Mouse (Mus musculus) hindbrain, embryonic 12.5 days (tissue): ENCODE measurements around the gene Bnip1. TPM values are rescaled to one million over a fixed set of nuclear protein-coding genes. Genes with fewer than 3 reads are reported as not detected.

Experiments
- ATAC-seq: fragments of 200-750 bp; cut with Nextera tagmentation; 2 replicates; pipeline ENCODE4 v1.8.0; 2017; ENCODE audit warnings: moderate TSS enrichment; ENCODE audit not compliant: low FRiP score
- H3K27ac ChIP-seq: fragments of 300-500 bp; sonication (generic); 2 replicates; pipeline ENCODE4 v1.5.1; 2016; ENCODE audit warnings: mild to moderate bottlenecking
- H3K27me3 ChIP-seq: fragments of 300-500 bp; sonication (generic); 2 replicates; pipeline ENCODE4 v1.6.1; 2016; ENCODE audit warnings: mild to moderate bottlenecking
- H3K36me3 ChIP-seq: fragments of 300-500 bp; sonication (generic); 2 replicates; pipeline ENCODE4 v1.6.1; 2016; ENCODE audit warnings: mild to moderate bottlenecking
- H3K4me1 ChIP-seq: fragments of 300-500 bp; sonication (generic); 2 replicates; pipeline ENCODE4 v1.6.1; 2016
- H3K4me2 ChIP-seq: fragments of 300-500 bp; sonication (generic); replicated peaks from 2 replicates; pipeline ENCODE4 v1.6.1; 2016; ENCODE audit warnings: mild to moderate bottlenecking
- H3K4me3 ChIP-seq: fragments of 300-500 bp; sonication (generic); 2 replicates; pipeline ENCODE4 v1.5.1; 2016; ENCODE audit warnings: mild to moderate bottlenecking
- H3K9ac ChIP-seq: fragments of 300-500 bp; sonication (generic); 2 replicates; pipeline ENCODE4 v1.6.1; 2016; ENCODE audit warnings: mild to moderate bottlenecking, moderate library complexity
- H3K9me3 ChIP-seq: fragments of 300-500 bp; sonication (generic); replicated peaks from 2 replicates; pipeline ENCODE4 v1.6.1; 2016; ENCODE audit warnings: mild to moderate bottlenecking
- WGBS: fragments of 180-500 bp; shearing (Covaris S2); methylation state at CpG from one replicate; pipeline ENCODE4 v1.1.7; 2016; 5-methylcytosine and 5-hydroxymethylcytosine counted together
- polyA plus RNA-seq: library from polyadenylated mRNA; unstranded; fragments of >200 nt; fragmentation: Nextera tagmentation; extraction: Ambion mirVana; gene quantifications from 2 replicates; pipeline ENCODE4 v1.2.1, GENCODE M21; 2016

Gene Bnip1
- polyA plus RNA-seq, 1 experiment from 2014 or later, result 48.5 TPM

- Histone ChIP-seq H3K27ac (no peak overlapping the region), H3K9ac (no peak overlapping the region), H3K27me3 (no peaks in the 10 kb centered on the region; the same call in 1 of the 2 replicates), H3K4me2 (no peak overlapping the region), H3K4me1 (no peaks in the 10 kb centered on the region), H3K9me3 (no peaks in the 10 kb centered on the region), H3K36me3 (peaks cover 8% of the 10 kb centered on the region; the same call in 1 of the 2 replicates), H3K4me3 (no peak overlapping the region)
- no peak for ATAC-seq
- whole genome bisulfite sequencing, result 75% methylated on average over 6 of the region's 6 CpGs
Measured at GRCm38 (mm10) chr17:26797379-26798128, 16.7 kb downstream of the Bnip1 start.

DNA sequence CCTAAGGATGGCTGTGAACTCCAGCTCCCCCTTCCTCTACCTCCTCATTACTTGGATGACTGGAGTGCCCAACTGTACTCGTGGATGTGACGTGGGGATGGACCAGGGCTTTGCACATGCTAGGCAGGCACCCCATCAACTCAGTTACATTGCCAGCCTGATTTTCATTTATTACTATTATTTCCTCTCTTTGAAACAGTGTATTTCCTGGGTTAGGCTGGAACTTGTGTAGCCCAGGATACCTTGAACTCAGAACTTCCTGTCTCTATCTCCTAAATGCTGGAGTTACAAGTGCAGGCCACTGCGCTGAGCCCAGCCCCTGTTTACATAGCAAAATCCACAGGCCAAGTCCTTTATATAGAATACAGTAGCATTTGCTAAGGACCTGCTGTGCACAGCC, 22.0 kb downstream of the Bnip1 start:
- ATAC-seq, result no peak
- 85% methylated on average over 3 of the region's 3 CpGs for WGBS
- no peak overlapping the region for H3K4me3 ChIP-seq

DNA sequence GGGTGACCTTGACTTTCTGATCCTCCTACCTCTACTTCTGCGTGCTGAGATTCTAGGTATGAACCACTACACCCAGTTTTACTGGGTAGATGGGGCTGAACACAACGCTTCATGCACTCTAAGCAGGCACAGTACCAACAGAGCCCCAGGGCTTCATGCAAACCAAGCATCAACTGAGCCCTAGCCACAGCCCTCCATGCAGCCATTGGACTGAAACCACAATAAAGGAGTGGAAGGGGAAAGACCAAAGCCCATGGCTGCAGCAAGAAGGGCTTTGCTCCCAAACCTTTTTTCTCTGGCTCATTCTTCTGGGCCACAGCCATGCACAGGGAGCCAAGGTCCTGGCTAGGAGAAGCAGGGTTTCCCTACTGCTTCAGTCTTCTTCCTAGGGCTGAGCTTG, 31.7 kb downstream of the Bnip1 start:
- H3K4me1 ChIP-seq, result no peaks in the 10 kb centered on the region

More for the DNA sequence above, 22.0 kb downstream of the Bnip1 start:
- Histone ChIP-seq H3K4me1 (no peaks in the 10 kb centered on the region), H3K9me3 (no peaks in the 10 kb centered on the region), H3K9ac (no peak overlapping the region), H3K27ac (no peak overlapping the region), H3K27me3 (no peaks in the 10 kb centered on the region; the same call in 1 of the 2 replicates), H3K36me3 (no peaks in the 10 kb centered on the region), H3K4me2 (no peak overlapping the region)

DNA sequence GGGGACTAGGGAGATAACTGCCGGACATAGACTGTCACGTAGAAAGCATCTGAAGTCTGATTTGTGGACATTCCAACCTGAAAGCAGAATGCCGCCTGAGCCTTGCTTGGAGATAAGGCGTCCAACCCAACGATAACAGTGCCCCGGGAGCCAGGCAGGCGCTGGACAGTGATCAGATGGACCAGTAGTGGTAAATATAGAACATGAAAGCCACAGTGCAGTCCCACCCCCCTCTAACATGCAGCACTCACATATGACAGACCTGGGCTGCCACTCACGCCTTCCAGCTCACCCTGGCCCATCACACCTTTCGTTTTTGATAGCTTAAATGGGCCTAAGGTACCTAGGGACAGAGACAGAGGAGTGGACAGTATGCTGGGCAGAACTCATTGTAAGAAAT, 32.6 kb downstream of the Bnip1 start:
- Histone ChIP-seq H3K36me3 (no peaks in the 10 kb centered on the region), H3K9me3 (no peaks in the 10 kb centered on the region; the same call in 1 of the 2 replicates), H3K9ac (no peak overlapping the region), H3K4me3 (no peak overlapping the region), H3K4me1 (no peaks in the 10 kb centered on the region), H3K27me3 (peaks cover 14% of the 10 kb centered on the region; the same call in 1 of the 2 replicates), H3K4me2 (no peak overlapping the region), H3K27ac (no peak overlapping the region)
- ATAC-seq, result no peak
- WGBS, result 87% methylated on average over 9 of the region's 9 CpGs

More for the DNA sequence above, 31.7 kb downstream of the Bnip1 start:
- Histone ChIP-seq H3K9ac (no peak overlapping the region), H3K4me2 (no peak overlapping the region), H3K4me3 (no peak overlapping the region), H3K9me3 (no peaks in the 10 kb centered on the region; the same call in 1 of the 2 replicates), H3K27ac (no peak overlapping the region), H3K36me3 (no peaks in the 10 kb centered on the region), H3K27me3 (peaks cover 14% of the 10 kb centered on the region; the same call in 1 of the 2 replicates)
- WGBS, result 78% methylated on average over 2 of the region's 2 CpGs
- no peak for ATAC-seq

- no peaks in the 10 kb centered on the region for H3K4me1 ChIP-seq
- peaks cover 17% of the 10 kb centered on the region; the same call in 1 of the 2 replicates for H3K27me3 ChIP-seq
- no peak overlapping the region for H3K4me2 ChIP-seq
- no peak overlapping the region for H3K4me3 ChIP-seq
- no peak overlapping the region for H3K9ac ChIP-seq
- WGBS, result 86% methylated on average over 6 of the region's 6 CpGs
- no peak for ATAC-seq
- no peak overlapping the region for H3K27ac ChIP-seq
- H3K9me3 ChIP-seq, result no peaks in the 10 kb centered on the region; the same call in 1 of the 2 replicates
- H3K36me3 ChIP-seq, result no peaks in the 10 kb centered on the region
Measured at GRCm38 (mm10) chr17:26816810-26817209, 35.9 kb downstream of the Bnip1 start.

DNA sequence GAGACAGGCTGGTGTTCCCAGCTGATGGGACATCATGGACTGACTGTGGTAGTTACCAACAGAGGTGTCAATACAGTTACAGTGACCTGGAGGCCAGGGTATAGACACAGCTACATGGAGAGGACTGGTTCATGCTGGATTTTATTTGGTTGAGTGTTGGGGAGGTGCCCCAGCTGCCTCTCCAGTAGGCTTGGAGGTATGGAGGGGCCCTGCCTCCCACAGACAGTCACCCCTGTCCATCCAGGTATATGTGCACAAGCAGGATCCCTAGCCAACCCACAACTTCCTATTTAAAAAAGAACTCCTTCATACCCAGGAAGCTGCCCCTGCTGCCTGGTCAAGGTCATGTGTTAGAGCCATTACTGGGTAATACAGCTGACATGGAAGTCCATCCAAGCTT, 36.9 kb downstream of the Bnip1 start:
- Histone ChIP-seq H3K27me3 (0 out of 2 replicates have a peak, but pooled peaks cover 10% of the 10 kb centered on the region), H3K36me3 (no peaks in the 10 kb centered on the region), H3K4me2 (no peak overlapping the region), H3K27ac (no peak overlapping the region), H3K9ac (no peak overlapping the region), H3K4me1 (no peaks in the 10 kb centered on the region), H3K9me3 (no peaks in the 10 kb centered on the region; the same call in 1 of the 2 replicates), H3K4me3 (no peak overlapping the region)
- ATAC-seq, result no peak

DNA sequence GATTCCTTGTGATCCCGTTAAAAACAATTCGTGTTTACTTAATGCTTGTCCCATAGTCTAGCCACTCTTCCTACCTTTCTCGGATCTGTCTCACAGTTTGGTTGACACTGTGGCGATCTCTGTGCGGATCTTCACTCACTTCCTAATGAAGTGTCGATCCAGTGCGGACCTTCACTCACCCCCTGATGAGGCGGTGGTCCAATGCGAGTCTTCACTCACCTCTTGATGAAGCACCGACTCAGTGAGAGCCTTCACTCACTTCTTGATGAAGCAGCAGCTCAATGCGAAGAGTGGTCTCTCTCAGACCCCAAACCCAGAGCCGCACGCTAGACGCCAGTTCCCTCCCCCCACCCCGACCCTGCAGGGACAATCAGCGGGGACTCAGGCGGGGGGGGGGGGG, 45.3 kb downstream of the Bnip1 start:
- 77% methylated on average over 16 of the region's 17 CpGs for WGBS
- Histone ChIP-seq H3K36me3 (no peaks in the 10 kb centered on the region), H3K4me2 (no peak overlapping the region), H3K27me3 (peaks cover 19% of the 10 kb centered on the region), H3K4me1 (no peaks in the 10 kb centered on the region), H3K4me3 (no peak overlapping the region), H3K9ac (no peak overlapping the region), H3K27ac (no peak overlapping the region), H3K9me3 (no peaks in the 10 kb centered on the region)
- no peak for ATAC-seq

- Histone ChIP-seq H3K4me1 (no peaks in the 10 kb centered on the region), H3K27ac (no peak overlapping the region), H3K36me3 (no peaks in the 10 kb centered on the region), H3K9me3 (no peaks in the 10 kb centered on the region), H3K4me2 (no peak overlapping the region), H3K27me3 (peaks cover 82% of the 10 kb centered on the region), H3K9ac (no peak overlapping the region), H3K4me3 (no peak overlapping the region)
- WGBS, result 75% methylated on average over 2 of the region's 2 CpGs
- ATAC-seq, result no peak
Measured at GRCm38 (mm10) chr17:26833806-26834205, 52.9 kb downstream of the Bnip1 start.

- WGBS, result 76% methylated on average over 5 of the region's 5 CpGs
- peaks cover 82% of the 10 kb centered on the region for H3K27me3 ChIP-seq
- no peak overlapping the region for H3K9ac ChIP-seq
- ATAC-seq, result no peak
- H3K4me2 ChIP-seq, result no peak overlapping the region
- peaks cover 6% of the 10 kb centered on the region; the same call in 1 of the 2 replicates for H3K4me1 ChIP-seq
- H3K4me3 ChIP-seq, result no peak overlapping the region
- H3K27ac ChIP-seq, result no peak overlapping the region
- H3K9me3 ChIP-seq, result no peaks in the 10 kb centered on the region
- no peaks in the 10 kb centered on the region for H3K36me3 ChIP-seq
Measured at GRCm38 (mm10) chr17:26834302-26834965, 53.6 kb downstream of the Bnip1 start.

GRCm38 (mm10) chr17:26834966-26835755, 54.3 kb downstream of the Bnip1 start:
- peaks cover 6% of the 10 kb centered on the region; the same call in 1 of the 2 replicates for H3K4me1 ChIP-seq
- H3K9ac ChIP-seq, result no peak overlapping the region
- H3K27ac ChIP-seq, result no peak overlapping the region
- no peak for ATAC-seq
- no peaks in the 10 kb centered on the region for H3K36me3 ChIP-seq
- H3K4me3 ChIP-seq, result no peak overlapping the region
- H3K27me3 ChIP-seq, result peaks cover 85% of the 10 kb centered on the region
- WGBS, result 10% methylated on average over 2 of the region's 9 CpGs
- H3K9me3 ChIP-seq, result no peaks in the 10 kb centered on the region
- H3K4me2 ChIP-seq, result no peak overlapping the region

GRCm38 (mm10) chr17:26835956-26836355, 55.1 kb downstream of the Bnip1 start:
- peaks cover 92% of the 10 kb centered on the region for H3K27me3 ChIP-seq
- no peak overlapping the region for H3K4me3 ChIP-seq
- H3K4me2 ChIP-seq, result no peak overlapping the region
- no peak for ATAC-seq
- WGBS, result 5% methylated on average over 8 of the region's 8 CpGs
- no peak overlapping the region for H3K9ac ChIP-seq
- H3K4me1 ChIP-seq, result peaks cover 6% of the 10 kb centered on the region; the same call in 1 of the 2 replicates
- no peaks in the 10 kb centered on the region for H3K9me3 ChIP-seq
- H3K27ac ChIP-seq, result no peak overlapping the region
- H3K36me3 ChIP-seq, result no peaks in the 10 kb centered on the region

GRCm38 (mm10) chr17:26836377-26836776, 55.5 kb downstream of the Bnip1 start:
- Histone ChIP-seq H3K4me1 (peaks cover 9% of the 10 kb centered on the region), H3K36me3 (no peaks in the 10 kb centered on the region), H3K4me3 (no peak overlapping the region), H3K27ac (no peak overlapping the region), H3K9me3 (no peaks in the 10 kb centered on the region), H3K9ac (no peak overlapping the region), H3K27me3 (peaks cover 97% of the 10 kb centered on the region), H3K4me2 (no peak overlapping the region)
- ATAC-seq, result no peak
- 5% methylated on average over 5 of the region's 5 CpGs for WGBS
